In the genomic region with DNA sequence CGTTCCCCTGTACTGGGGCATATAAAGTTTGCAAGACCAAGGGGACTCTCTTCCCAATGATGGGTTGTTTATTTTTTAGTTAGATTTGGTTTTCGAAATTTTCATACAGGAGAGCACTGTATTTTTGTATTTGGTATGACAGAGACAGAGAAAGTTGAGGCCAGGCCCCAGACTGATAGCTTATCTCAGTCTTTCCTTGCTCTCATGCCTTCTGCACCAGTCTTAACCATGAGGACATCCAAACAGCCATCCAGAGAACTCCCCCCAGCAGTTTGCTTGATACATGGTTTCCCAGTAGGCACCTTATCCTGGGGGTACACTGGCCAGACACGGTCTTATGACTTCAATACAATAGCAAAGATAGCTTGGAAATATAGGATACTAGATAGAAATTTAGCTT, we compare ENCODE assay signal across 28 mouse cellular contexts. TPM values are rescaled to one million over a fixed set of nuclear protein-coding genes. Genes with fewer than 3 reads are reported as not detected.
A peak's percentile ranks its signal among the peaks of the same experiment; 100 is the strongest.
DNase-seq lines count a peak whose midpoint lies in the region; ATAC-seq lines count a peak whose summit lies in the region.
"Had no signal": no experiment of that assay in that cellular context is flagged by ENCODE, and none has a peak within 500 bp of the region (broad histone marks: within the 10 kb centered on the region; RNA-seq: fewer than 3 reads in every experiment).

No protein-coding gene starts in this region.

- no peak overlapping the region for H3K9ac ChIP-seq in liver, embryonic 12.5 days
- H3K9ac ChIP-seq in liver, embryonic 15.5 days, result no peak overlapping the region
- no peak overlapping the region for H3K9ac ChIP-seq in midbrain, embryonic 16.5 days (ENCODE audit: low read depth, low read length)
- H3K9ac ChIP-seq: embryonic facial prominence, embryonic 13.5 days; forebrain, embryonic 12.5 days; heart, embryonic 13.5 days; hindbrain, embryonic 14.5 days had no signal

- H3K4me3 ChIP-seq in liver, embryonic 12.5 days, result no peak overlapping the region
- no peak overlapping the region for H3K4me3 ChIP-seq in liver, embryonic 15.5 days (replicated peaks)
- no peak overlapping the region for H3K4me3 ChIP-seq in midbrain, embryonic 16.5 days (ENCODE audit: low read depth, low read length)
- H3K4me3 ChIP-seq: embryonic facial prominence, embryonic 10.5 days; embryonic facial prominence, embryonic 13.5 days; erythroblast, embryonic 14.5 days; forebrain, embryonic 12.5 days; heart, adult 2 months; heart, embryonic 10.5 days; heart, embryonic 13.5 days had no signal

- H3K27ac ChIP-seq in liver, embryonic 12.5 days, result 0 out of 2 replicates have a peak overlapping the region, but pooled peaks have one; percentile 20
- no peak overlapping the region for H3K27ac ChIP-seq in liver, embryonic 15.5 days (replicated peaks)
- no peak overlapping the region for H3K27ac ChIP-seq in midbrain, embryonic 16.5 days (ENCODE audit: low read length)
- H3K27ac ChIP-seq: embryonic facial prominence, embryonic 10.5 days; embryonic facial prominence, embryonic 13.5 days; forebrain, embryonic 12.5 days; heart, adult 2 months; heart, embryonic 10.5 days; heart, embryonic 13.5 days; hindbrain, embryonic 14.5 days; hindbrain, postnatal 0 days had no signal

- peak overlapping the region; percentile 22 for H3K4me2 ChIP-seq in liver, embryonic 12.5 days
- peak overlapping the region; percentile 25; the same call in 1 of the 2 replicates for H3K4me2 ChIP-seq in liver, embryonic 15.5 days
- no peak overlapping the region for H3K4me2 ChIP-seq in midbrain, embryonic 16.5 days (ENCODE audit: low read length)
- H3K4me2 ChIP-seq: embryonic facial prominence, embryonic 13.5 days; forebrain, embryonic 12.5 days; heart, embryonic 13.5 days; hindbrain, embryonic 14.5 days had no signal

- DNase-seq in c-Kit-positive CD71-positive TER-119-positive erythroid progenitor cells, embryonic 14.5 days (ENCODE audit: low spot score), result peak; percentile 34
- DNase-seq in layer of hippocampus, postnatal 14 days (ENCODE audit: low spot score in 2 of 2), result no peak
- no peak for DNase-seq in kidney, adult 9 months
- DNase-seq: adrenal gland, adult 8-10 months; adrenal gland, postnatal 25 days; cerebellum, adult 11 months; cerebellum, adult 2 months; cerebellum, postnatal 10 days; cerebellum, postnatal 36 days; embryo, embryonic 11 days; gastrocnemius, postnatal 10 days; gastrocnemius, postnatal 36 days; heart, adult 2 months; heart, postnatal 14 days; heart, postnatal 4 days had no signal

- H3K9me3 ChIP-seq in liver, embryonic 12.5 days (replicated peaks), result no peaks in the 10 kb centered on the region
- H3K9me3 ChIP-seq in liver, embryonic 15.5 days (replicated peaks), result no peaks in the 10 kb centered on the region
- no peaks in the 10 kb centered on the region for H3K9me3 ChIP-seq in midbrain, embryonic 16.5 days (replicated peaks; ENCODE audit: control insufficient read depth, low read length, poor library complexity, severe bottlenecking)
- H3K9me3 ChIP-seq: embryonic facial prominence, embryonic 10.5 days; embryonic facial prominence, embryonic 13.5 days; forebrain, embryonic 12.5 days; heart, embryonic 10.5 days; heart, embryonic 13.5 days had no signal

- ATAC-seq in liver, embryonic 12.5 days, result peak; percentile 95
- peak; percentile 89 for ATAC-seq in liver, embryonic 15.5 days (ENCODE audit: insufficient read depth)
- no peak for ATAC-seq in midbrain, embryonic 16.5 days
- ATAC-seq: activated CD4-positive, CD25-positive, alpha-beta regulatory T cell, adult 4 months; forebrain, embryonic 16.5 days; hindbrain, postnatal 0 days had no signal

- no peaks in the 10 kb centered on the region for H3K36me3 ChIP-seq in liver, embryonic 12.5 days
- H3K36me3 ChIP-seq in liver, embryonic 15.5 days (replicated peaks), result no peaks in the 10 kb centered on the region
- H3K36me3 ChIP-seq in midbrain, embryonic 16.5 days (ENCODE audit: control insufficient read depth, insufficient read depth, low read length), result no peaks in the 10 kb centered on the region
- H3K36me3 ChIP-seq: heart, embryonic 10.5 days had no signal

- peaks cover 11% of the 10 kb centered on the region for H3K4me1 ChIP-seq in liver, embryonic 12.5 days
- H3K4me1 ChIP-seq in liver, embryonic 15.5 days (replicated peaks), result peaks cover 11% of the 10 kb centered on the region
- H3K4me1 ChIP-seq in midbrain, embryonic 16.5 days (ENCODE audit: control insufficient read depth, insufficient read depth, low read length), result no peaks in the 10 kb centered on the region
- H3K4me1 ChIP-seq: embryonic facial prominence, embryonic 10.5 days; embryonic facial prominence, embryonic 13.5 days; forebrain, embryonic 12.5 days; heart, embryonic 10.5 days; heart, embryonic 13.5 days had no signal

- H3K27me3 ChIP-seq in liver, embryonic 12.5 days (replicated peaks), result peaks cover 5% of the 10 kb centered on the region; the same call in 1 of the 2 replicates
- H3K27me3 ChIP-seq in liver, embryonic 15.5 days, result peaks cover 6% of the 10 kb centered on the region; the same call in 1 of the 2 replicates
- H3K27me3 ChIP-seq in midbrain, embryonic 16.5 days (ENCODE audit: control insufficient read depth, insufficient read depth, low read depth, low read length), result no peaks in the 10 kb centered on the region

- WGBS in liver, embryonic 12.5 days (ENCODE audit: insufficient replicate concordance), result 59% methylated on average over 3 of the region's 3 CpGs
- 49% methylated on average over 3 of the region's 3 CpGs for WGBS in liver, embryonic 15.5 days (ENCODE audit: insufficient replicate concordance)
- WGBS in midbrain, embryonic 16.5 days, result 79% methylated on average over 3 of the region's 3 CpGs

RNA-seq across cellular contexts. Expression of a gene that starts 11.6 kb away (rescaled TPM):
- polyA plus RNA-seq in liver, embryonic 12.5 days (2016; fragmentation: Nextera tagmentation; extraction: Ambion mirVana), result 114 and 116 TPM in 2 replicates
- polyA plus RNA-seq in liver, embryonic 15.5 days (2015; fragmentation: Nextera tagmentation; extraction: Ambion mirVana), result 76.8 and 80.7 TPM in 2 replicates
- polyA plus RNA-seq in midbrain, embryonic 16.5 days (2015; fragmentation: Nextera tagmentation; extraction: Ambion mirVana), result 1,073 and 1,116 TPM in 2 replicates
- total RNA-seq in layer of hippocampus, postnatal 14 days (2021), result 100 to 1,000 TPM; 489 to 494 TPM
